29 mouse cellular contexts compared by ENCODE assay signal in genomic region chr2:155779506-155779905, GRCm38 (mm10). TPM values are rescaled to one million over a fixed set of nuclear protein-coding genes. Genes with fewer than 3 reads are reported as not detected.
"Had no signal": no experiment of that assay in that cellular context is flagged by ENCODE, and none has a peak within 500 bp of the region (broad histone marks: within the 10 kb centered on the region; RNA-seq: fewer than 3 reads in every experiment).

No protein-coding gene starts in this region.

- H3K27ac ChIP-seq: embryonic facial prominence, embryonic 10.5 days; embryonic facial prominence, embryonic 12.5 days; embryonic facial prominence, embryonic 13.5 days; embryonic facial prominence, embryonic 15.5 days; forebrain, embryonic 10.5 days; forebrain, embryonic 12.5 days; forebrain, embryonic 13.5 days; forebrain, embryonic 15.5 days; gastrocnemius, adult 2 months; heart, adult 2 months; heart, embryonic 10.5 days had no signal

- H3K9ac ChIP-seq: embryonic facial prominence, embryonic 12.5 days; embryonic facial prominence, embryonic 13.5 days; embryonic facial prominence, embryonic 15.5 days; forebrain, embryonic 12.5 days; forebrain, embryonic 13.5 days; forebrain, embryonic 15.5 days; forebrain, postnatal 0 days had no signal

- H3K27me3 ChIP-seq: forebrain, embryonic 15.5 days had no signal

- H3K36me3 ChIP-seq: embryonic facial prominence, embryonic 10.5 days; embryonic facial prominence, embryonic 12.5 days; embryonic facial prominence, embryonic 13.5 days; embryonic facial prominence, embryonic 15.5 days; forebrain, embryonic 10.5 days; forebrain, embryonic 12.5 days; forebrain, embryonic 15.5 days; heart, embryonic 10.5 days had no signal

- H3K4me2 ChIP-seq: embryonic facial prominence, embryonic 12.5 days; embryonic facial prominence, embryonic 13.5 days; embryonic facial prominence, embryonic 15.5 days; forebrain, embryonic 12.5 days; forebrain, embryonic 13.5 days; forebrain, embryonic 15.5 days had no signal

- DNase-seq: cerebellum, postnatal 36 days; embryo, embryonic 11 days; forebrain, postnatal 0 days; gastrocnemius, adult 2 months; gastrocnemius, postnatal 10 days; gastrocnemius, postnatal 14 days; gastrocnemius, postnatal 25 days; gastrocnemius, postnatal 36 days; heart, adult 11 months; heart, adult 18-20 months; heart, adult 2 months had no signal

- H3K9me3 ChIP-seq: embryonic facial prominence, embryonic 10.5 days; embryonic facial prominence, embryonic 12.5 days; embryonic facial prominence, embryonic 13.5 days; embryonic facial prominence, embryonic 15.5 days; forebrain, embryonic 10.5 days; forebrain, embryonic 12.5 days; forebrain, embryonic 13.5 days; forebrain, embryonic 15.5 days; heart, embryonic 10.5 days had no signal

- H3K4me3 ChIP-seq: embryonic facial prominence, embryonic 10.5 days; embryonic facial prominence, embryonic 12.5 days; embryonic facial prominence, embryonic 13.5 days; embryonic facial prominence, embryonic 15.5 days; erythroblast, embryonic 14.5 days; forebrain, embryonic 10.5 days; forebrain, embryonic 12.5 days; forebrain, embryonic 13.5 days; forebrain, embryonic 15.5 days; gastrocnemius, adult 2 months; heart, adult 2 months; heart, embryonic 10.5 days had no signal

- ATAC-seq: forebrain, embryonic 13.5 days; forebrain, embryonic 14.5 days; forebrain, embryonic 15.5 days; forebrain, embryonic 16.5 days had no signal

RNA-seq across cellular contexts. Expression of gene Mmp24, which starts 4.4 kb away (rescaled TPM):
- polyA plus RNA-seq: heart, adult 2 months; heart, embryonic 10.5 days had no signal

RNA-seq across cellular contexts. Expression of gene Gm17581, which starts 43.8 kb away (rescaled TPM):
- polyA plus RNA-seq: cortical plate, adult 2 months; embryonic facial prominence, embryonic 10.5 days; embryonic facial prominence, embryonic 11.5 days; embryonic facial prominence, embryonic 12.5 days; embryonic facial prominence, embryonic 13.5 days; embryonic facial prominence, embryonic 14.5 days; embryonic facial prominence, embryonic 15.5 days; erythroblast, embryonic 14.5 days; forebrain, embryonic 10.5 days; forebrain, embryonic 11.5 days; forebrain, embryonic 12.5 days; forebrain, embryonic 13.5 days; forebrain, embryonic 14.5 days; forebrain, embryonic 15.5 days; forebrain, embryonic 16.5 days; forebrain, postnatal 0 days; frontal cortex, adult 2 months; gonadal fat pad, adult 2 months; heart, adult 2 months; heart, embryonic 10.5 days had no signal
